Mouse (Mus musculus): ENCODE data around the gene Mob1b.
A peak's percentile ranks its signal among the peaks of the same experiment; 100 is the strongest.

Gene Mob1b

GRCm38 (mm10) chr5:88720116-88721002, at the start of gene Mob1b:
Gene Mob1b, plus strand, starts transcription at chr5:88720855.
- peak; percentile 99 for DNase-seq (ENCODE audit: low spot score)

- DNase-seq (ENCODE audit: low spot score): no peak
Observed at GRCm38 (mm10) chr5:88674703-88675442, 45.8 kb upstream of the Mob1b start.

GRCm38 (mm10) chr5:88675443-88676387, 44.9 kb upstream of the Mob1b start, which contains the start of gene Grsf1:
Gene Grsf1, minus strand, starts transcription at chr5:88676171.
- peak; percentile 93 for DNase-seq (ENCODE audit: low spot score)

- no peak for DNase-seq (ENCODE audit: low spot score)
Observed at GRCm38 (mm10) chr5:88678929-88679328, 41.7 kb upstream of the Mob1b start.

GRCm38 (mm10) chr5:88679341-88679740, 41.3 kb upstream of the Mob1b start:
- DNase-seq (ENCODE audit: low spot score): no peak

GRCm38 (mm10) chr5:88680567-88680966, 40.1 kb upstream of the Mob1b start:
- no peak for DNase-seq (ENCODE audit: low spot score)

- DNase-seq (ENCODE audit: low spot score): no peak
Observed at GRCm38 (mm10) chr5:88683706-88684105, 36.9 kb upstream of the Mob1b start.

- no peak for DNase-seq (ENCODE audit: low spot score)
Observed at GRCm38 (mm10) chr5:88684226-88684625, 36.4 kb upstream of the Mob1b start.

GRCm38 (mm10) chr5:88685306-88685705, 35.3 kb upstream of the Mob1b start:
- DNase-seq (ENCODE audit: low spot score): no peak

GRCm38 (mm10) chr5:88685745-88686299, 34.8 kb upstream of the Mob1b start:
- DNase-seq (ENCODE audit: low spot score): no peak

GRCm38 (mm10) chr5:88687996-88688406, 32.7 kb upstream of the Mob1b start:
- no peak for DNase-seq (ENCODE audit: low spot score)

GRCm38 (mm10) chr5:88688583-88689187, 32.0 kb upstream of the Mob1b start:
- DNase-seq (ENCODE audit: low spot score): no peak

GRCm38 (mm10) chr5:88689279-88689938, 31.2 kb upstream of the Mob1b start:
- no peak for DNase-seq (ENCODE audit: low spot score)

GRCm38 (mm10) chr5:88690681-88691505, 29.8 kb upstream of the Mob1b start:
- no peak for DNase-seq (ENCODE audit: low spot score)

GRCm38 (mm10) chr5:88691506-88692095, 29.1 kb upstream of the Mob1b start:
- no peak for DNase-seq (ENCODE audit: low spot score)

- DNase-seq (ENCODE audit: low spot score): no peak
Observed at GRCm38 (mm10) chr5:88692586-88692985, 28.1 kb upstream of the Mob1b start.

- no peak for DNase-seq (ENCODE audit: low spot score)
Observed at GRCm38 (mm10) chr5:88693057-88693456, 27.6 kb upstream of the Mob1b start.

- DNase-seq (ENCODE audit: low spot score): no peak
Observed at GRCm38 (mm10) chr5:88697291-88697690, 23.4 kb upstream of the Mob1b start.

GRCm38 (mm10) chr5:88699251-88699913, 21.3 kb upstream of the Mob1b start:
- DNase-seq (ENCODE audit: low spot score): no peak

Measured in ovary, postnatal 36 days (tissue).